Mouse (Mus musculus): ENCODE measurements around the gene Gata1. TPM values are rescaled to one million over a fixed set of nuclear protein-coding genes. Genes with fewer than 3 reads are reported as not detected.
A peak's percentile ranks its signal among the peaks of the same experiment; 100 is the strongest.
"Not testable (repeated sequence)": the region's sequence is repeated elsewhere in the genome, so short reads cannot be mapped to it uniquely, and the experiment has no call there.

Gata1 gene
- polyA plus RNA-seq (2017; shearing (Covaris generic)): 10 to 100 TPM in 2 of 3 experiments, not detected in 1; 25.6 to 27.7 TPM

GRCm38 (mm10) chrX:7977892-7978291, at the start of gene Gata1:
Gata1 (minus strand) TSS chrX:7978071.
- ATAC-seq: peak; percentile 68

DNA sequence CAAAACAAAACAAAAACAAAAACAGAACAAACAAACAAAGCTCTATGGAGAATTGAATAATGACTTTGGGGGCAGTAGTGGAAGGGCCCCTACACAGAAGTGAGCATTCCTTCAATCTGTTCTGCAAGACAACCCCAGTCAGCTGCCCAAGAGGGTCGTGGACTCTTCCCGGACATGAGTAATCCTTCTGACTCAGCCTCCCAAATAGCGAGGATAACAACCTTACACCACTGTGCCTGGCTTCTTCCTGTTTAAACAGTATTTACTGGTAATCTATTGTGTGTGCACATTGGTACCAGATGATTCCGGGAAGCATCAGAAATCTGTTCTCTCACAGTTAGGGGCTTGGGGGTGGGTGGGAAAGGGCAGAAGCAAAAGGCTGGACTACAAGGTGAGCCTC, 48.9 kb upstream of the Gata1 start:
- no peak for ATAC-seq

- no peak for ATAC-seq
These were observed 46.9 kb upstream of the Gata1 start for GRCm38 (mm10) chrX:8024795-8025194.

DNA sequence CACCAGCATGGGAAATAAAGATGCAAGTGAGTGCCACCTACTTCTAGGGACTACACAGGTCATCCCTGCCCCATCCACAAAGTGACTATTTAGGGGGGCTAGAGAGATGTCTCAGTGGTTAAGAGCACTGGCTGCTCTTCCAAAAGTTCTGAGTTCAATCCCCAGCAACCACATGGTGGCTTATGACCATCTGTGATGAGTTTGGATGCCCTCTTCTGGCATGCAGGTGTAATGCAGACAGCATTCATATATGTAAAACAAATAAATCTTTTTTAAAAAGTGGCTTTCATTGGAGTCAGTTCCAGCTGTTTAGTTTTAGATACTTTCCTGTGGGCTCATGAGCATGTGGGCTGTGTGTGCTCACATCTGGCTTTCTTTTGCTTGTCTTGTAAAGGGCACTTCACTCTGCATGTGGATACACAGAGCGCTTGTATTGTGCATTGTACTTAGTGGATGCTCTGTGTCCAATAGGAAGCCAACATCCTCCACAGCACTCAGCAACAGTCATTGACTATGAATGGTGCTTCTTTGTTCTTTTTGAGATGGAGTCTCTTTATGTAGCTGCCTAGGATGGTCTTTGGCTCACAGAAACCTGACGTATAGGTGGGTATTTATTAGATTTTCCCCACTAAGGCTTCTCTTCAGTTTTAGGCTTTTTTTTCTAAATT, 42.4 kb upstream of the Gata1 start:
- no peak for ATAC-seq

- no peak for ATAC-seq
These were observed 40.4 kb upstream of the Gata1 start, which contains the start of gene Glod5 for GRCm38 (mm10) chrX:8018286-8018685. Glod5 (minus strand) TSS chrX:8018492.

- peak; percentile 41 for ATAC-seq
These were observed 39.3 kb upstream of the Gata1 start for GRCm38 (mm10) chrX:8017142-8017541.

DNA sequence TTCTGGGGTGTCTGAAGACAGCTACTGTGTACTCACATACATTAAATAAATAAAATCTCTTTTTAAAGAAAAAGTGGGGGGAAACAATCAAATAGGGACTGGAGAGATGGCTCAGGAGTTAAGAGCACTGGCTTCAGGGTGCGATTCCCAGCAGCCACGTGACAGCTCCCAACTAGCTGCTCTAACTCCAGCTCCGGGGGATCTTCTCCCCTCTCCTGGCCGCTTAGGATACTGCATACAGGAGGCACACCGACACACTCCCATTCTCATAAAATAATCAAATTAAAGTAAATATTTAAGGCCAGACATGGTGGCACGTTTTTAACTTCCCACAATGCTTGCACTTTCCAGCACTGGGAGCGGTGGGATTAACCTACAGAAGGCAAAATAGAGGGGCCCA, 37.8 kb upstream of the Gata1 start:
- ATAC-seq: not testable (repeated sequence)

GRCm38 (mm10) chrX:8013569-8014314, 35.9 kb upstream of the Gata1 start:
- ATAC-seq: no peak

GRCm38 (mm10) chrX:8013157-8013556, 35.3 kb upstream of the Gata1 start:
- ATAC-seq: no peak

DNA sequence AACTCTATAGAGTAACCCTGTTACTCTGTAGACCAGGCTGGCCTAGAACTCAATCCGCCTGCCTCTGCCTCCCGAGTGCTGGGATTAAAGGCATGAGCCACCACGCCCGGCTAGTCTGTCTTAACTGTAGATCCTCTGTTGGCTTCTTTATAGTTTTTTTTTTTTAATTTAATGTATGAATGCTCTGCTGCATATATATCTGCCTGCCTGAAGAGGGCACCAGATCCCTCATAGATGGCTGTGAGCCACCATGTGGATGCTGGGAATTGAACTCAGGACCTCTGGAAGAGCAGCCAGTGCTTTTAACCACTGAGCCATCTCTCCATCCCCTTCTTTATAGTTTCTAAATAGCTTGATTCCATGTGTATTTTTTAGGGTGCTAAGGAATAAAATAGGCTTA, 31.5 kb upstream of the Gata1 start:
- not testable (repeated sequence) for ATAC-seq

GRCm38 (mm10) chrX:8008543-8008942, 30.7 kb upstream of the Gata1 start:
- ATAC-seq: no peak

- no peak for ATAC-seq
These were observed 25.1 kb upstream of the Gata1 start for GRCm38 (mm10) chrX:8002971-8003370.

DNA sequence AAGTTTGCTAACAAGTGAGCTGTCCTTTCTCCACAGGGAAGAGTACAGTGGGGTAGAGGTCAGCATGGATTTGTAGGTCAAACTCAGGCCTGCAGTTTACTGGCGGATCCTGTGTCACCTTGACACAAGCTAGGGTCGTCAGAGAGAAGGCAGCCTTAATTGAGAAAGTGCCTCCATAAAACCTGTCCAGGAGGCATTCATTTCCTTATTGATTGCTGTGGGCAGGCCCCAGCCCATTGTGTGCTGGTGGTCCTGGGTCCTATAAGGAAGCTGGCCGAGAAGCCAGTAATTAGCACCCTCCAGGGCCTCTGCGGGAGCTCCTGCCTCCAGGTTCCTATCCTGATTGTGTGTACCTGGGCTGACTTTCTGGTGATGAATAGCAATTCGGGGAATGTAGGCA, 24.1 kb upstream of the Gata1 start:
- ATAC-seq: no peak

DNA sequence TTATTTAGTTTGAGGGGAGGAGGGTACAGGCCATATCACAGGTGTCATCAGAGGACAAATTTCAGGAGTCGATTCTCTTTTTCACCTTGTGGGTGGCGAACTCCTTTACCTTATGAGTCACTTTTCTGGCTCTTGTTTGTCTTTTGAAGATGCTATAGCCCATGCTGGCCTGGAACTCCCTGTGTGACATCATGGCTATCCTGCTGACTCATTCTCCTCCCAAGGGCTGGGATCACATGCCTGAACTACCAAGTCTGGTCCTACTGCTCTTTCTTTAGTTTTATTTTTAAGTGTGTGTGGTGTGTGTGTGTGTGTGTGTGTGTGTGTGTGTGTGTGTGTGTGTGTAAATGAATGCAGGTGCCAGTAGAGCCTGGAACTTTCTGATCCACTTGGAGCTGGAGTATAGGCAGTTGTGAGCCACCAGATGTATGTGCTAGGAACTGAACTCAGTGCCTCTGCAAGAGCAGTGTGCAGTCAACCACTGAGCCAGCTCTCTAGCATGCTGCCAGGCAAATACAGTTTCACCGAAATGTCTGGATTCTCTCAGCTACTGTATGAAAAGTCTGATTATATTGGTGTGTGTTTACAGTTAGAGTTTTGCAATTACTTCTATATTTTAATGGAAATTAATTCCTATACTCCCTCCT, 22.8 kb upstream of the Gata1 start:
- ATAC-seq: no peak

- ATAC-seq: no peak
These were observed 15.3 kb upstream of the Gata1 start for GRCm38 (mm10) chrX:7993068-7993735.

- ATAC-seq: no peak
These were observed 14.7 kb upstream of the Gata1 start for GRCm38 (mm10) chrX:7992379-7993067.

- ATAC-seq: no peak
These were observed 3.5 kb upstream of the Gata1 start for GRCm38 (mm10) chrX:7981368-7981767.

DNA sequence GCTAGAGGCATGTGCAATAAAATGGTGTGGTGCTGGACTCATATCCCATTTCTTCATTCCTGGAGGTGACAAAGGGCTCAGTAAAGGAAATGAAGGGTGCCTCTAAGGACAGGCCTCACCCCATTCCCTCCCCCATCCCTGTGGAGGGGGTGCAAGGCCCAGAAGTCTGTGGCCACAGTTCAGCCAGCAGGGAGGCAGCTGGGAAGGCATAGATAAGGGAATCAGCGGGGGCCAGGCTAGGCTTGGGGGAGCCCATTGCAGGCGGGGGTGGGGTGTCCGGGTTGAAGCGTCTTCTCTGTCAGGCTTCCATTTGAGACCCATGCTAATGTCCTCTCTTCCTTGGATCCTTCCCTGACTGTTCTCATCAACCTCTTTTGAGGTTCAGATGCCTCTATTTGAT, 6.6 kb downstream of the Gata1 start:
- ATAC-seq: no peak

- no peak for ATAC-seq
These were observed 9.0 kb downstream of the Gata1 start for GRCm38 (mm10) chrX:7968899-7969298.

GRCm38 (mm10) chrX:7968226-7968625, 9.6 kb downstream of the Gata1 start:
- no peak for ATAC-seq

GRCm38 (mm10) chrX:7967596-7968201, 10.2 kb downstream of the Gata1 start:
- no peak for ATAC-seq

GRCm38 (mm10) chrX:7966161-7966560, 11.7 kb downstream of the Gata1 start:
- no peak for ATAC-seq
